In genomic region chr10:122782755-122783154, GRCm38 (mm10) we compare ENCODE assay signal across 7 mouse cellular contexts.
A peak's percentile ranks its signal among the peaks of the same experiment; 100 is the strongest.
DNase-seq lines count a peak whose midpoint lies in the region; ATAC-seq lines count a peak whose summit lies in the region.

No protein-coding gene starts in this region.

- no peaks in the 10 kb centered on the region for H3K9me3 ChIP-seq in forebrain, embryonic 15.5 days
- H3K9me3 ChIP-seq in intestine, embryonic 15.5 days = no peaks in the 10 kb centered on the region
- H3K9me3 ChIP-seq in liver, embryonic 16.5 days (replicated peaks; ENCODE audit: control insufficient read depth, low read length) = no peaks in the 10 kb centered on the region

- no peak overlapping the region for H3K27ac ChIP-seq in forebrain, embryonic 15.5 days (replicated peaks)
- H3K27ac ChIP-seq in intestine, embryonic 15.5 days = no peak overlapping the region
- H3K27ac ChIP-seq in liver, embryonic 16.5 days (ENCODE audit: low read length) = no peak overlapping the region

- H3K4me1 ChIP-seq in forebrain, embryonic 15.5 days = no peaks in the 10 kb centered on the region
- H3K4me1 ChIP-seq in intestine, embryonic 15.5 days (replicated peaks) = no peaks in the 10 kb centered on the region
- no peaks in the 10 kb centered on the region for H3K4me1 ChIP-seq in liver, embryonic 16.5 days (ENCODE audit: control insufficient read depth, low read depth, low read length)

- H3K9ac ChIP-seq in forebrain, embryonic 15.5 days (replicated peaks) = no peak overlapping the region
- no peak overlapping the region for H3K9ac ChIP-seq in intestine, embryonic 15.5 days
- no peak overlapping the region for H3K9ac ChIP-seq in liver, embryonic 16.5 days (ENCODE audit: low read depth, low read length)

- H3K36me3 ChIP-seq in forebrain, embryonic 15.5 days = no peaks in the 10 kb centered on the region
- no peaks in the 10 kb centered on the region for H3K36me3 ChIP-seq in intestine, embryonic 15.5 days
- H3K36me3 ChIP-seq in liver, embryonic 16.5 days (ENCODE audit: control insufficient read depth, insufficient read depth) = no peaks in the 10 kb centered on the region

- no peak overlapping the region for H3K4me3 ChIP-seq in forebrain, embryonic 15.5 days
- H3K4me3 ChIP-seq in intestine, embryonic 15.5 days (replicated peaks) = no peak overlapping the region
- no peak overlapping the region for H3K4me3 ChIP-seq in liver, embryonic 16.5 days (ENCODE audit: low read depth, low read length)

- DNase-seq in urinary bladder, postnatal 14 days (ENCODE audit: low spot score) = peak; percentile 57
- no peak for DNase-seq in urinary bladder, postnatal 36 days (ENCODE audit: low spot score in 2 of 2)
- no peak for DNase-seq in right cerebral cortex, adult 18-20 months
- DNase-seq in thymus, postnatal 10 days (ENCODE audit: low spot score in 2 of 2) = no peak

- ATAC-seq in forebrain, embryonic 15.5 days (replicated peaks) = peak; percentile 57; the same call in 1 of the 2 replicates
- peak; percentile 79 for ATAC-seq in intestine, embryonic 15.5 days
- peak; percentile 72 for ATAC-seq in liver, embryonic 16.5 days (ENCODE audit: low read depth)

- WGBS in forebrain, embryonic 15.5 days = 20% methylated on average over 4 of the region's 4 CpGs
- WGBS in intestine, embryonic 15.5 days = 27% methylated on average over 3 of the region's 4 CpGs
- 34% methylated on average over 4 of the region's 4 CpGs for WGBS in liver, embryonic 16.5 days (ENCODE audit: insufficient replicate concordance)

- H3K27me3 ChIP-seq in forebrain, embryonic 15.5 days = no peaks in the 10 kb centered on the region
- H3K27me3 ChIP-seq in intestine, embryonic 15.5 days (replicated peaks) = no peaks in the 10 kb centered on the region
- H3K27me3 ChIP-seq in liver, embryonic 16.5 days (ENCODE audit: control insufficient read depth, insufficient read depth, low read depth, low read length) = no peaks in the 10 kb centered on the region

- no peak overlapping the region for H3K4me2 ChIP-seq in forebrain, embryonic 15.5 days (replicated peaks)
- no peak overlapping the region for H3K4me2 ChIP-seq in intestine, embryonic 15.5 days (replicated peaks)
- no peak overlapping the region for H3K4me2 ChIP-seq in liver, embryonic 16.5 days (ENCODE audit: low read depth, low read length)
